Mouse (Mus musculus) stomach, adult 2 months (tissue): ENCODE measurements around the gene Egln2. TPM values are rescaled to one million over a fixed set of nuclear protein-coding genes. Genes with fewer than 3 reads are reported as not detected.

Experiments used
- polyA plus RNA-seq: library from polyadenylated mRNA; depleted of rRNA; stranded (reverse); fragments of >200 nt; gene quantifications from 2 replicates; pipeline ENCODE4 v1.2.3, GENCODE M21; 2012; rRNA removed

Gene Egln2
- 46.4 and 60.7 TPM in 2 replicates for polyA plus RNA-seq

DNA sequence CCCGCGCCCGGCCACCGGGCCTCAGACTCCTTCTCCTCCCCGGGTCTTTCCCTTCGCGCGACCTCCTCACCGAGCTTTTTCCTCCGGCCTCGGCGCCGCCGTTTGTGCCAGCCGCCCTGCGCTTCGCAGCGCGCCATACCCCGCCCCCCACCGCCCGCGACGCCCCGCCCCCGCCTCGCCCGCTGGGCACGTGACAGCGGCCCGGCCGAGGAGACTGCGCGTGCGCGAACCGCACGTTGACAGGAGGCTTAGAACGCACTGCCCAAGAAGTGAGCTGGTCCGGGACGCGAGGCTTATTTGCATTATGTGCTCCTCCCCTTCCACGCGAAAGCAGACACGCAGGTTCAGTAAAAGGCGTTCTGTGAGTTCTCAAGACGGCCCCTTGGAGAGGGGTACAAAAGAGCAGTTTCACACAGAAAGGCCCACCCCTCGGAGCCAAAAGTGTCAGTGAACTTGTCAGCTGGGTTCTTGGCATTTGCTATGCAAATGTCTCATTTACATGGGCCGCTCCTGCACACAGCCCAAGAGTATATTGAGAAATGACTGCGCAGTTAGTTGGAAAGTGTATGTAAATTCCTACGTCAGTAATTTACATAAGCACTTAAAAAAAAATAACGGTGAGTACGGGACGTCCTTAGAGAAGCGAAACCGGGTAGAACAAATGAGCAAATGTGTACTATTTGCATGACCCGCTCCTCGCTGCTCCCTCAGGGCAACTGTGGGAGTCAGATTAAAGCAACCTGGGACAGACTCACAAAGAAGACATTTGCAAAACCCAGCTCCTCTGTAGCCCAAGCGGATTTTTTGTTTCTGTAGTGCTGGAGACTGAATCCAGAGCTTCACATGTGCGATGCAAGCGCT, at the start of gene Egln2:
TSS of gene Egln2 (minus strand) at position 189 of the 861 bp plus-strand sequence.

DNA sequence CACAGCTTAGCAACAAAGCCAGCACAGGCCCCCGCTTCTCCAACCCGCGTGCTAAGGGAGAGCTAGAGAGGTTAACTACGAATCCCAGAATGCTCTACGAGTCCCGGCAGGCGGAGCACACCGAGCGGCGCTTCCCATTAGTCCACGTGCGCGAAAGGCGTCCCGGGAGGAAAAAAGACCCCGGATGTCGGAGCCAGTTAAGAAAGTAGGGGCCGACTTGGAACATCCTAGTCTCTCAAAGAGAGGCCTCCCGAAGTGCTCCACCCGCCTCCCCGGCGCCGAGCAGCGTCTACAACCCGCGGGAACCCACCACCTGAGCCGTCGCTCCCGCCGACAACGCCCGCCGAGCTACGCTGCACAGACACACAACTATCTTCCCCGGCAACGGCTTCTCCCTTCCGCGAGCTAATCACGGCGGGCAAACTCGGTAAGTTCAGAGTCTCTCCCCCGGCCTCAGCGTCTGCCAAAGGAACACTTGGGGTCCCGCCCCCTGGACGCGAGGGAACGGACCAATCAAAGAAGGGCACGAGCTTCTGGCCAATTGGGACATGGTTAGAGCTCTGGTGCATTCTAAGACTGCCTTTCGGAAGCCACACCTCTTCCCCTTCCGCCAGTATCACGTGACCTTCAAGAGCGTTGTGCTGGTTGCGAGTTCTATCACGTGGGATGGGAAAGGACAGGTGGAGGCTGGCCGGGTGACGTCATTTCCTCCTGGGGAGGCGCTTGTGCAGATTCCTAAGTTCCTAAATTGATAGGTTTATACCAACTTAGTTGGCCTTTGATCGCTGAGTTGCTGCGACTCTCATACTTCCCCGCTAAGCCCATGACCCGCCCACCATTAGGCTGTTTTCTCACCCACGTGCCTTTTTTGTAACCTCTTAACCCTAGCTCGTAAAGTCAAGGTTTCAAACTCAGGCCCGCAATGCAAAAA, 29.3 kb upstream of the Egln2 start, which contains the start of the genes BC024978 and Snrpa:
TSS of gene BC024978 (plus strand) at position 101 of the 931 bp plus-strand sequence.
TSS of gene Snrpa (minus strand) at position 591 of the 931 bp plus-strand sequence.

DNA sequence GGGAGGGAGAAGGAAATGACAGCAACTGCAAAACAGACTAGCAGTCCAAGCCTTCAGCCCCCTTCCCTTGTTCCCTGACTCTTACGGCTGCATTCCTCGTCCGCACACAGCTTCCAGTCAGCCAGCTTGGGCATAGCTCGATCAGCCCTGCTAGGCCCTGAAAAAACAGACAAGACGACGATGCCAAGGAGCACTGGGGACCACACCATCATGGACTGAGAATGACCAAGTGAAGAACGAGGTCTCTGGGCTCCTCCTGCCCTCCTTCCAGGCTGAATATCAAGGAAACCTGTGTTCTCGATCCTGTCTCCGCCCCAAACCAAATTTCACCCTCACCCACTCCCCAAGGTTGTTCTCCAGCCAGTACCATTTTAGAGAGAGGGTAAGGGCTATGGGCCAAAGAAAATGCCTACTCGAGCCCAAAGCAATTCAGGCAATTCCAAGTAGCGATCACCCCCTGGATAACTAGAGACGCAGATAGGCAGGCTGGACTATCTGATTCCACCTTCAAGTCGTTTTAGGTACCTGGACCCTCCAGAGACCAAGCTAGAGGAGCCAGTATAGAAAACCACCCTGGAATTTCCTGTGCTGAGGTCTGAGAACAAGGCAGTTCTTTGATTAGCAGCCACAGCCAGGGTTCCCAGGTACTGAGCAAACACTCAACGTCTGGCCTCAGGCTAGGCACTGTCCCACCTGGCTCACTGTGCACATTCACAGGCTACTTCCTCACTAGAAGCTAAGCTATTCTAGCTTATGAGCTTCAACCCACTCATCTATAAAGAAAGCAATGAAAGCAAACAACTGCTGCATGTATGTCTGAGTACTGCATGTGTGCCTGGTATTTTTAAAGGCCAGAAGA, 14.5 kb upstream of the Egln2 start, which contains the start of the genes Gm21983 and Mia:
TSS of gene Gm21983 (minus strand) at position 250 of the 859 bp plus-strand sequence.
TSS of gene Mia (minus strand) at position 321 of the 859 bp plus-strand sequence.

DNA sequence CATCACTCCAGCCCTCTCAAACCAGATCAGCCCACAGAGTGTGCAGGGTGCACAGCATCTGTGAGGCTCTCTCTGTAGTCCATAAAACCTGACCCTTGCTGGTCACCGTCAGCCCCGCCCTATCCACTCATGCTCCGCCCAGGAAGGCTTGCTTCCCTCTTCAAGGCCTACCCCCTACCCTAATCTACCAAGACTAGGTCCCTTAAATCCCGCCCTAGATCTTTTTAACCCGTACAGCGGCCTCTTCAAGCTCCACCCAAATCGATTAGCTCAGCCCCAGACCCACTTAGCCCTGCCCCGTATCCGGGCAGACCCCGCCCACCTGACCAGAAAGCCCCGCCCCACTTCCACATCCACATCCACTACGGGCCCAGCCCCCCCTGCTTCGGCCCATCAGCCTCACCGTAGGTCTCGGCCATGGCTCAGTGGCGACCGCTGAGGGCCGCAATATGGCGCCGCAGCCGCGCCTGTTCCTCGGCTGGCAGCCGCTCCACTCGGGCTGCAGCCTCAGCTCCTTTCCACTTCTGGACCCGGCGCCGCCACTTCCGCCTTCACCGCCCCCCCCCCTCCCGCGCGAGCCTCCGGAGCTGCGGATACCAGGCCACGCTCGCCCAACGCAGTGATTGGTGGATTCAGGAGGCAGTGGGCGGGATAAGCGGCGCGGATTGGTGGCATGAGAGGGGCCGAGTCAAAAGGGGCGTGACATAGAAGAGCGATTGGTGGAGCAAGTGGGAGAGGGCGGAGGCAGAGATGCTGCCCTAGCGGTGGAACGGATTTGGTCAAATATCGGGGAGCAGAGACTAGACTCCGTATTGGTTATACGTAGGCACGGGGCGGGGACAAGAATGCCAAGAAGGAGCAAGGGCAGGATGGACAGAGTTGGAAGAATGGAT, 12.0 kb upstream of the Egln2 start, which contains the start of gene Rab4b:
TSS of gene Rab4b (minus strand) at position 573 of the 893 bp plus-strand sequence.

DNA sequence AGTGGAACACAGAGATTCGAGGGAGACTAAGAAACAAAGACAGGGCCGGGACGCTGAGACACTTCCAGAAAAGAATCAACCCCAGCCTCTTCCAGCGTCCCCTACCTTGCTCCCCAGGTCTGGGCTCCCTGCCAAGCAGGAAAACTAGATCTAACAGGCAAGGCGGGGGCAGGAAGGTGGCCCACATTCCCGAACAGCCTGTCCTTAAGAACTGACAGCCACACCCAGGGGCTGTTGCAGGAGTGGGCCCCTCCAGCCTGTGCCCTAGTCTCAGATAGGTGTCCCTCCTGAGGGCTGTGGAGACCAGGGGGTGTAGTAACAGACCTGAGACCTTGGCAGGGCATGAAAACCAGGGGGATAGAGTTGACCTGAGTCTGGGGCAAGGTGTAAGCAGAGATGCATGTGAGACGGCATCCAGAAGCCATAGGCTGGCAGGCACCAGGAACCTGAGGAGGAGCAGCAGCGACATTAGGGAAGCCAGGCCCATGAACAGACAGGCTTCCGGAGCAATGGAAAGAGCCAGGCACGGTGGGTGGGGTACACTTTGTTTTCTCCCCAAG, 13.3 kb downstream of the Egln2 start, which contains the start of gene Cyp2t4:
TSS of gene Cyp2t4 (plus strand) at position 510 of the 560 bp plus-strand sequence.

DNA sequence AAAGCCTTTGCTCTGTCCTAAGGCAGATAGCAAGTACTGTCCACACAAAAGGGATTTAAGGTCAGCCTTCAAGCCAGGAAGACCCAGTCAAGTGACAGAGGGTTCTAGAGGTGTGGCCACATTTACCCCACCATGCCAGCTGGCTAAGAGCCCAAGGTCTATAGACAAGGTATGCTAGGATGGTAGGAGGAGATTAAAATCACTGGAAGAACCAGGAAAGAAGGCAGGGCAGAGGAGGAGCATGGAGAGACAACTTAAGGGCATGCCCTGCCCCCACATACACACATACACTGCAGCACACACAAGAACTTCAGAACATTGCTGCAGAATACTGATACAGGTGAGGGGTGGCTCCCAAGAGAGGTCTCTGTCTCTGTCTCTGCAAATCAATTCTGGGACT, 46.9 kb downstream of the Egln2 start, which contains the start of gene Cyp2f2:
TSS of gene Cyp2f2 (plus strand) at position 234 of the 400 bp plus-strand sequence.

Other genes with a start within 250 kb of the Egln2 start
- not detected in 2 replicates for gene Cyp2a22, start 227.4 kb downstream of the Egln2 start, polyA plus RNA-seq
- 0.03 TPM in 1 of 2 replicates, not detected in the other for gene Cyp2a12, start 137.7 kb downstream of the Egln2 start, polyA plus RNA-seq
- 47.1 and 64.0 TPM in 2 replicates for gene Cyp2f2, start 46.9 kb downstream of the Egln2 start, polyA plus RNA-seq
- not detected in 2 replicates for gene Cyp2t4, start 13.1 kb downstream of the Egln2 start, polyA plus RNA-seq
- gene Rab4b, start 12.1 kb upstream of the Egln2 start, polyA plus RNA-seq: 36.5 and 44.7 TPM in 2 replicates
- gene Gm21983, start 14.3 kb upstream of the Egln2 start, polyA plus RNA-seq: not detected in 2 replicates
- 9.0 and 17.6 TPM in 2 replicates for gene Mia, start 14.4 kb upstream of the Egln2 start, polyA plus RNA-seq
- 4.2 and 5.4 TPM in 2 replicates for gene BC024978, start 29.0 kb upstream of the Egln2 start, polyA plus RNA-seq
- 80.8 and 90.0 TPM in 2 replicates for gene Snrpa, start 29.5 kb upstream of the Egln2 start, polyA plus RNA-seq
- 9.3 and 11.6 TPM in 2 replicates for gene Itpkc, start 61.9 kb upstream of the Egln2 start, polyA plus RNA-seq
- gene Coq8b, start 66.2 kb upstream of the Egln2 start, polyA plus RNA-seq: 50.0 and 64.5 TPM in 2 replicates
- gene Numbl, start 91.6 kb upstream of the Egln2 start, polyA plus RNA-seq: 17.1 and 22.2 TPM in 2 replicates
- 232 and 326 TPM in 2 replicates for gene Ltbp4, start 170.9 kb upstream of the Egln2 start, polyA plus RNA-seq
- 69.2 and 82.0 TPM in 2 replicates for gene Shkbp1, start 189.2 kb upstream of the Egln2 start, polyA plus RNA-seq
- not detected in 2 replicates for gene Gm20479, start 190.6 kb upstream of the Egln2 start, polyA plus RNA-seq